Mouse (Mus musculus): ENCODE measurements at regions not wholly inside any gene's neighbourhood (a gene's known extent, or its start where the extent isn't known, plus 50 kb on each side); places are given as distances from the start of the nearest gene placed in this dataset.
A peak's percentile ranks its signal among the peaks of the same experiment; 100 is the strongest.

DNA sequence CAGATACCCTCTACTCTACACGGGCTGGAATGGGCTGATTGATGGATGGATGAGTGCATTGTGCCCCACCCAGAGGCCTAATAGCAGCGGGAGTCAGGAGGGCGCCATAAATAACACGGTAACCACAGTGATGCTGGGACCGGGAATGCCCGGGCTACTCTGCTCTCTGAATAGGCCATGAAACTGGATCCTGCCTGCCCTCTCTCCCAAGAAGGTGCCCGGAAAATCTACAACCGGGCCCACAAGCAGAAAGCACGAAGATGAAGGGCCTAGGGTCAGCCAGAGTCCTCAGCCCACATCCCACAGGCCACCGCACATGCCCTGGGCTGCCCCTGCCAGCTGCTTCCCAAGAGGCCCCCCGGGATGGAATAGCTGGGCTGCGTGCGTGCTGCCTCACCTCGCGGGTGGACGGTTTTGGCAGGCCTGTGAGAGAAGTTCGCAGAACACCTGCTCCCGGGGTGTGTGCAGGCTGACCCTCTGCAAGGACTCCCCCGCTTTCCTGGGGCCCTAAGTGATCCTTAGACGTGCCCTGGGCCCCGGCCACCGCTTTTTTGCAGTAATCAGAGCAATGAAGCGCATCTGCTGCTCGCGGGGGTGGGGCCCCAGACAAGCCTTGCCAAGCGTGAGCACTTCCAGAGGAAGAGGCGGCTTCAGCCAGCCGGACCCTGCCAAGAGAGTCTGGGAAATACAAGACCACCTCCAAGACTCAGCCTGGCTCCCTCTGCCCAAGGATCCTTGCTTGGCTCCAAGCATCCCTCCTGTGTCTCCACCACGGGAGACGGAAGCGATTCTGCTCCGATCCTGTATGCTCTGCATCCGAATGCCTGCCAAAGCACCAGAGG lies 106.7 kb upstream of the Tbx3 start:
- no peak overlapping the region for H3K9ac ChIP-seq
- 0 out of 2 replicates have a peak, but pooled peaks have one; percentile 38 for ATAC-seq (ENCODE audit: low FRiP score, low read depth)

DNA sequence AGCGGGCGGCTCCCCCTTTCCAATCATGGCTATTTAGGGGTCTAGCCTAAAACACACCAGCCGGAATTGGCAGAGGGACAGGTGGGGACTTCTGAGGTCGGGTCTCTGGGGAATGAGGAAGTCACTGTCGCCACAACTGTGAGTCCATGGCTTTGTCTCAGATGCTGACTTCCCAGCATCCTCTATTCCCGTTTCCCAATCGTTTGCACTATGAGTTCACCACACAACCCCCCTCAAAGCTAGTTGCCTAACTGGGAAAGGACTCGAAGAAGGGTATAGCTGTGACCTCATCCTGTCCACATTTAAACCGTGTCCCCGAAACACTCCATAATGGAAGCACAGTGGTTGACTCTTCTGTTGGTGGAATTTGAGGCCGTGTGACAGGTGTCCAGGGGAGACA lies 102.8 kb upstream of the Tbx3 start:
- Histone ChIP-seq H3K4me2 (no peak overlapping the region), H3K27me3 (0 out of 2 replicates have a peak, but pooled peaks cover 7% of the 10 kb centered on the region), H3K9me3 (no peaks in the 10 kb centered on the region), H3K9ac (no peak overlapping the region), H3K4me3 (no peak overlapping the region), H3K27ac (replicated peaks) (no peak overlapping the region), H3K4me1 (replicated peaks) (peaks cover 10% of the 10 kb centered on the region), H3K36me3 (no peaks in the 10 kb centered on the region)
- WGBS: 85% methylated on average over 11 of the region's 11 CpGs
- no peak for ATAC-seq (ENCODE audit: low FRiP score, low read depth)

More for the DNA sequence above, 106.7 kb upstream of the Tbx3 start:
- Histone ChIP-seq H3K27me3 (0 out of 2 replicates have a peak, but pooled peaks cover 7% of the 10 kb centered on the region), H3K36me3 (no peaks in the 10 kb centered on the region), H3K9me3 (no peaks in the 10 kb centered on the region), H3K4me2 (peak overlapping the region; percentile 35), H3K27ac (replicated peaks) (no peak overlapping the region), H3K4me1 (replicated peaks) (peaks cover 10% of the 10 kb centered on the region), H3K4me3 (no peak overlapping the region)
- 12% methylated on average over 33 of the region's 33 CpGs for WGBS

DNA sequence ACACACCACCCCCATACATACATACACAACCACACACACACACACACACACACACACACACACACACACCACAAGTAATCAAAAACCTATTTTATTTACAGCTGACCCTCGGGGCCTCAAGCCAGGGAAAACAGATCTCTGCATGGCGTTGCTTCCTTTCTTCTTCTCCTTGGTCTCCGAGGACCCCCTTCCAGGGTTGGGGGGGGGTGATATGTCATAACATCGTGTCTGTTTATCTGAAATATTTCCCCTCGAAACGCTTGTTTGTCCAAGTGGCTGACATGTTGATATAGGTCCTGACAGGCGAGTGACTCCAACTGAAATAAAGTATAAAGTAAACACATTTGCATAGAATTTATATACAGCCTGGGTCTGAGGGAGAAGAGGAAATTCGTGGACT lies 100.4 kb upstream of the Tbx3 start:
- Histone ChIP-seq H3K4me2 (no peak overlapping the region), H3K27ac (replicated peaks) (no peak overlapping the region), H3K9me3 (no peaks in the 10 kb centered on the region), H3K4me1 (replicated peaks) (no peaks in the 10 kb centered on the region), H3K9ac (no peak overlapping the region), H3K27me3 (no peaks in the 10 kb centered on the region), H3K36me3 (no peaks in the 10 kb centered on the region), H3K4me3 (no peak overlapping the region)
- 61% methylated on average over 8 of the region's 8 CpGs for WGBS
- ATAC-seq (ENCODE audit: low FRiP score, low read depth): no peak

DNA sequence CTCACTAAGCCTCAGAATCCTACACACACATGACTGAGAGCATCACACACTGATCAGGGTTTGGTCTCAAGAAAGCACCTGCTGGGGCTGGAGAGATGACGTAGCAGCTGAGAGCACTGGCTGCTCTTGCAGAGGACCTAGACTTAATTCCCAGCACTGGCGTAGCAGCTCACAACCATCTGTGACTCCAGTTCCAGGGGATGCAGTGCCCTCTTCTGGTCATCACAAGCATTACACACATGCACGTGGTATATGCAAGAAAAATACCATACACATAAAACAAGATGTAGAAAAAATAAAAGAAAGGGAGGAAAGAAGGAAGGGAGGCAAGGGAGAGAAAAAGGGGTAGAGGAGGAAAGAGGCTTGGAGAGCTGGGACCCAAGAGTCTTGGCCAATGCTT lies 98.8 kb upstream of the Tbx3 start:
- Histone ChIP-seq H3K4me2 (no peak overlapping the region), H3K27ac (replicated peaks) (no peak overlapping the region), H3K4me3 (no peak overlapping the region), H3K36me3 (no peaks in the 10 kb centered on the region), H3K9me3 (no peaks in the 10 kb centered on the region), H3K9ac (no peak overlapping the region), H3K27me3 (no peaks in the 10 kb centered on the region), H3K4me1 (replicated peaks) (no peaks in the 10 kb centered on the region)
- ATAC-seq (ENCODE audit: low FRiP score, low read depth): no peak
- 88% methylated on average over 3 of the region's 3 CpGs for WGBS

DNA sequence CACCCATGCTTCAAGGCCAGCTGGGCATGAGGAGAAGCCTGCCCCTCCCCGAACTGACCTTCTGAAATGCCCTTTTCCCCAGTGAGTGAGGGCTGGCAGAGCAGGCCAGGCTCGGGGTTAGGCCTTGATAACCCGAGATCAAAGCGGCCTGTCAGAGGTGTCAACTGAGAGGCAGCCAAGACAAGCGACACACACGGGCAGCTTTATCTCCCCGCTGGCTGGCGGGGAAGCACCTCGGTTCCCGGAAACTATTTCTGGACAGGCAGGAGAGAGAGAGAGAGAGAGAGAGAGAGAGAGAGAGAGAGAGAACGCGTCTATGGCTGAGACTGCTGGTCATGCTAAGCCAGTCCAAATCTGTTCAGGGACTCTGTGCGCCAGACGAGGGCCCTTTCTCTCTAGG lies 95.3 kb upstream of the Tbx3 start:
- WGBS: 55% methylated on average over 14 of the region's 14 CpGs
- Histone ChIP-seq H3K36me3 (no peaks in the 10 kb centered on the region), H3K27me3 (no peaks in the 10 kb centered on the region), H3K9ac (no peak overlapping the region), H3K9me3 (no peaks in the 10 kb centered on the region), H3K27ac (replicated peaks) (no peak overlapping the region), H3K4me3 (no peak overlapping the region), H3K4me2 (no peak overlapping the region), H3K4me1 (replicated peaks) (no peaks in the 10 kb centered on the region)
- ATAC-seq (ENCODE audit: low FRiP score, low read depth): no peak

DNA sequence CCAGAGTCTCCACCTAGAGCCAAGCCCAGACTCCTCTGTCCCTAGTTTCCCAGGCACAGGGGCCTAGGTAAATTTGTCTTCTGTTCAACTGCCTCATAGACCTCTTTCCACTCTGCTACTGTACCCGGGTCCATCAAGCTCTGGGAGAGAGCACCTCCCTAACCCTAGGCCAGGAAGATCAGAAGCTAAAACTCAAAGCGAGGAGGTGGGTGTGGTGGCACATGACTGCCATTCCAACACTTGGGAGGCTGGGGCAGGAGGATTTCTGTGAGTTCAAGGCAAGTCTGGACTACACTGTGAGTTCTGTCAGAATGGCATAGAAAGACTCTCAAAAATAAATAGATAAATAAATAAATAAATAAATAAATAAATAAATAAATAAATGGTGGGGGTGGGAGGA lies 91.2 kb upstream of the Tbx3 start:
- WGBS: 86% methylated on average over 2 of the region's 2 CpGs
- Histone ChIP-seq H3K27ac (replicated peaks) (no peak overlapping the region), H3K36me3 (no peaks in the 10 kb centered on the region), H3K4me2 (no peak overlapping the region), H3K9ac (no peak overlapping the region), H3K27me3 (no peaks in the 10 kb centered on the region), H3K4me1 (replicated peaks) (no peaks in the 10 kb centered on the region), H3K4me3 (no peak overlapping the region), H3K9me3 (no peaks in the 10 kb centered on the region)
- ATAC-seq (ENCODE audit: low FRiP score, low read depth): no peak

DNA sequence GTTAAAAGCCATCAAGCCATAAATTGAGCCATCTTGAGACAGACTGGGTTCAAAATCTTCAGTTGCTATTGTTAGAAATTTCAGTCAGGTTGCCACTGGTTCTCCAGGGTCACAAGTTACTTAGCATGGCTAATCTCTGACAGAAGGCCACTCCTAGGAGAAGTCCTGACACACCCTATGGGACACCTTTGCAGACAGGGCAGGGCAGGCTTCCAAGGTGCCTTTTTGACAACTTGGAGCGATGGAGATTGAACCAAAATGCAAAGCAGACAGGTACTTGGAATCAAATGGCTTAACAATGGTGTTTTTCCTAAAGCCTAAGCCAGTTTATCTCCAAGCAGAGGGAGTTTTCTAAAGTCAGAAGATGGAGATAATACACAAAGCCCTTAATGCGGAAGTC lies 90.7 kb upstream of the Tbx3 start:
- 90% methylated on average over 2 of the region's 2 CpGs for WGBS
- Histone ChIP-seq H3K4me2 (no peak overlapping the region), H3K36me3 (no peaks in the 10 kb centered on the region), H3K27me3 (no peaks in the 10 kb centered on the region), H3K4me1 (replicated peaks) (no peaks in the 10 kb centered on the region), H3K9ac (no peak overlapping the region), H3K9me3 (no peaks in the 10 kb centered on the region), H3K27ac (replicated peaks) (no peak overlapping the region), H3K4me3 (no peak overlapping the region)
- ATAC-seq (ENCODE audit: low FRiP score, low read depth): no peak

DNA sequence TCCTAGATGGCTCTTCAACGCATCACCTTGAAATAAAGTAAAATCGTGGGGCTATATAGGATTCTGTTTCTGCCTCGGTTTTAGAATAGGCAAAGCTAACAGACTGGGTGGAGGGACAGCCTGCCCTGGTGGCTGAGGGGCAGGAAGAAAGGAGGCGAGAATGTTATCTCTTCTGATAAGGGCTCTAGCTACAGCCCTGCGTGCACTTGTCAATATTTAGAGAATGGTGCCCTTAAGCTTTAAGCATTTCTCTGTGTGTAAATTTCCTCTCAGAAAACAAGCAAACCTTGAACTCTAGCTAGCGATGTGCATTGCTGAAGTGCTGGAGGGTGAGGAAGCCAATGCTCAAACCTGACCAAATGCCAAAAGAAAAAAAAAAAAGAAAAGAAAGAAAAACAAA lies 90.1 kb upstream of the Tbx3 start:
- ATAC-seq (ENCODE audit: low FRiP score, low read depth): no peak
- H3K4me3 ChIP-seq: no peak overlapping the region
- 87% methylated on average over 6 of the region's 6 CpGs for WGBS

DNA sequence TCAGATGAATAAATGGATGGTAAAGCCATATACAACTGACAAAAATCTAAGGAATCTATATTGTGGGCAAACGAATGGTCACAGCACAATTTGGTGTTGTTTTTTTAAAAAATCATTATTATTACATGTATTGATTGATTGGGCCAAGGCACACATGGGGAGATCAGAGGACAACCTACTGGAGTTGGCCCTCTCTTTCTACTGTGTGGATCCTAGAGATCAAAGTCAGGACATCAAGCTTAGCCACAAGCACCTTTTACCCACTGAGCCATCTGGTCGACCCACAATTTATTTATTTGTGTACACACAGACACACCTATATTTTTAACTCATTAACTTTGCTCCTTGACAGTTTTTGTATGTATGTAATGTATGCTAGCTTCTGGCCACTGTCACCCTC lies 89.7 kb upstream of the Tbx3 start:
- 87% methylated on average over 2 of the region's 2 CpGs for WGBS
- no peaks in the 10 kb centered on the region for H3K4me1 ChIP-seq (replicated peaks)
- H3K27ac ChIP-seq (replicated peaks): no peak overlapping the region
- H3K4me2 ChIP-seq: no peak overlapping the region
- H3K9ac ChIP-seq: no peak overlapping the region
- no peak overlapping the region for H3K4me3 ChIP-seq
- H3K9me3 ChIP-seq: no peaks in the 10 kb centered on the region
- no peak for ATAC-seq (ENCODE audit: low FRiP score, low read depth)
- no peaks in the 10 kb centered on the region for H3K36me3 ChIP-seq
- no peaks in the 10 kb centered on the region for H3K27me3 ChIP-seq

More for the DNA sequence above, 90.1 kb upstream of the Tbx3 start:
- Histone ChIP-seq H3K27ac (replicated peaks) (no peak overlapping the region), H3K9me3 (no peaks in the 10 kb centered on the region), H3K4me2 (no peak overlapping the region), H3K36me3 (no peaks in the 10 kb centered on the region), H3K27me3 (no peaks in the 10 kb centered on the region), H3K4me1 (replicated peaks) (no peaks in the 10 kb centered on the region), H3K9ac (no peak overlapping the region)

DNA sequence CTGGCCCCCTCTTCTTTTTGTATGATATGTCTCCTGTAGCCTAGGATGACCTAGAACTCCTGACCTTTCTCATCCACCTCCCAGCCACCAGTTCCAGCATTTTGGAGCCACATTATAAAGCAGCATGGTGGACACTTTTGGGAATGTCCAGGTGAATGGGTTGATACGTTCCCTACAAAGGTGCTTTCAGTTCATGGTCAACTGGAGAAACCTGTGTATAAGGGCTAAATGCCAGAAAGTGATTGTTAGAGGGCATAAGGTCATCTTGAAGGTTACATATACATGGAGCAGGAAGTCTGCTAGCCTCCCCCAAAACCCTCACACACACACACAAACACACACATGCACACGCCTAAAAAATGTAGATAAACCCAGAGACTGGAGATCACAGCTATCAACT lies 86.1 kb upstream of the Tbx3 start:
- WGBS: 86% methylated on average over 2 of the region's 2 CpGs

DNA sequence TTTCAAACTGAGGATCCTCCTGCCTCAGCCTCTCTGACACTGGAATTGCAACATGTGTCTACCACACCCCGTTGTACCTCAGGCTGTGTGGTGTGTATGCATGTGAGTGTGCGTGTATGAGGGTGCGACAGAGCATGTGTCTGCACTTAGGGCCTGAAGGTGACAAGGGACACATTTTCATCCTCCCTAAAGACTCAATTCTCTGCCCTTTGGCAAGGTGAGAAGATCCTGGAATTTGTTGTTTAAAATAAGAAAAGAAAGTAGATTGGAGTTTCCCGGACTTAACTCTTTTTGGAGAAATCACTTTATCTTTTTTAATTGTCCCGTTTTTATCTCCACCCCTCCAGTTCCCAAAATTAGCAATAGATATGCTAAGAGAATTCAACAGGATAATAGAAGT lies 85.6 kb upstream of the Tbx3 start:
- 93% methylated on average over 5 of the region's 5 CpGs for WGBS
- Histone ChIP-seq H3K9me3 (no peaks in the 10 kb centered on the region), H3K36me3 (no peaks in the 10 kb centered on the region), H3K27ac (replicated peaks) (no peak overlapping the region), H3K4me2 (no peak overlapping the region), H3K27me3 (no peaks in the 10 kb centered on the region), H3K4me3 (no peak overlapping the region), H3K9ac (no peak overlapping the region), H3K4me1 (replicated peaks) (no peaks in the 10 kb centered on the region)
- no peak for ATAC-seq (ENCODE audit: low FRiP score, low read depth)

More for the DNA sequence above, 86.1 kb upstream of the Tbx3 start:
- no peak overlapping the region for H3K4me2 ChIP-seq
- H3K4me3 ChIP-seq: no peak overlapping the region
- no peaks in the 10 kb centered on the region for H3K4me1 ChIP-seq (replicated peaks)
- no peak for ATAC-seq (ENCODE audit: low FRiP score, low read depth)
- H3K9ac ChIP-seq: no peak overlapping the region
- no peak overlapping the region for H3K27ac ChIP-seq (replicated peaks)
- H3K9me3 ChIP-seq: no peaks in the 10 kb centered on the region
- H3K36me3 ChIP-seq: no peaks in the 10 kb centered on the region
- H3K27me3 ChIP-seq: no peaks in the 10 kb centered on the region

DNA sequence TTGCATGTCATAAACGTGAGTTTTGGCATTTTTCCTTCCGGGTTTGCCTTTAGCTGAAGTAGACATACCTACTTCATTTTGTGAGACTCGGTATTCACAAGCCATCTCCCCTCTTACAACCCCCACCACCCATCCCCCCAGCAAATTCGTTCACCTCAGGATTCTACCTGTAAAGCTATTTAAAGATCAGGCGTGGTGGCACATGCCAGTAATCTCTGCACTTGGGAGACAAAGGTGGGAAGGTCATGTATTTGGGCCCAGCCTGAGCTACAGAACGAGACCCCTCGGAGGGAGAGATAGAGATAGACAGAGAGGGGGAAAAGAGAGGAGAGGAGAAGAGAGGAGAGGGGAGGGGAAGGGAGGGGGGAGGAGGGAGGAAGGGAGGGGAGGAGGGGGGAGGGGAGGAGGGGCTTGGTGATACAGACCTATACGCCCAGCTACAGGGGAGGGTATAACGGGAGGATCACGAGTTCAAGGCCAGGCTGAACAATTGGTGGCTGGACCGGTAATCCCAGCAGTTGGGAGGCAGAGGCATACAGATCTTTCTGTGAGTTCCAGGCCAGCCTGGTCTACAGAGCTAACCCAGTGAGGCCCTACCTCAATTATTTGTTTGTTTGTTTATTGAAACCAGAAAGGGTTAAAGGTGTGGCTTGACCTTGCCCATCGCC lies 83.9 kb upstream of the Tbx3 start:
- Histone ChIP-seq H3K9me3 (no peaks in the 10 kb centered on the region), H3K9ac (no peak overlapping the region), H3K4me2 (no peak overlapping the region), H3K27me3 (no peaks in the 10 kb centered on the region), H3K4me1 (replicated peaks) (no peaks in the 10 kb centered on the region), H3K4me3 (no peak overlapping the region), H3K27ac (replicated peaks) (no peak overlapping the region), H3K36me3 (no peaks in the 10 kb centered on the region)
- WGBS: 87% methylated on average over 12 of the region's 12 CpGs
- no peak for ATAC-seq (ENCODE audit: low FRiP score, low read depth)
